Mouse (Mus musculus) E14TG2a.4 (cell line): ENCODE results near the gene Moxd1.

ENCODE experiments used
- CTCF ChIP-seq: conservative IDR thresholded peaks from 2 replicates; pipeline ENCODE4 v1.5.1; 2014; ENCODE audit warnings: low read length
- NANOG ChIP-seq: IDR thresholded peaks from 2 replicates; pipeline ENCODE4 v1.6.1; 2014; ENCODE audit warnings: borderline replicate concordance, low read length, mixed read lengths
- POU5F1 ChIP-seq: IDR thresholded peaks from 2 replicates; pipeline ENCODE4 v1.6.1; 2014; ENCODE audit warnings: low read length, borderline replicate concordance

GRCm38 (mm10) chr10:24224591-24224990 lies 1.3 kb downstream of the Moxd1 start:
- TF ChIP-seq CTCF (no peak), POU5F1 (no peak), NANOG (no peak)
